Mouse (Mus musculus) testis, postnatal 10 days (tissue): ENCODE results near the gene 4930579F01Rik.

ENCODE experiments used
- DNase-seq: peaks from one replicate; pipeline ENCODE4 v3.0.0; 2021; ENCODE audit warnings: low spot score

4930579F01Rik gene

DNA sequence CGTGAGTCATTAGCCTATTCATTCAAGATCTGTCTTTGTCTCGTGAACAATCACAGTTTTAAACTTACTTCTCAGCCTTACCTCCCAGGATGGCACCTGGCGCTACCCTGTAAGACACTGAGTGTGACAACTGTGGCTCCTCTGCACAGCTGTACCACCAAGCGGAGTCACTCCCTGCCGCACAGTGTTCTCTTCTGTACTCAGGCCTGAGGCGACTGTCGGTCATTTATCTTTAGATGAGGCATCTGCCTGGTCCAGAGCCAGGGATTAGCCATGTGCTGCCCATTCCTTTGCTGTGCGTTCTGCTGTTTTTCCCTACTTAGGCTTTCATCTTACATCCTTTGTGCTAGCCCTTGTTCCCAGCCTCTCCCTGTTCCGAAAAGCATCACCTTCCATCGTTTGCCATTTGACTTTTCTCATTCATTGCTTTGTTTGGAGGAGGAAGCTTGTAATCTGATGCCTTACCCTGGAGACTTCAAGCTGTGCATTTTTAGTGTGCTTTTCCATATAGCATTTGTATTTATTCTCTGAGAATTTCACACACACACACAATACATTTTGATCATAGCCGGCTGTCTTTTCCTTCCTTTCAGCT, 21.9 kb upstream of the 4930579F01Rik start:
- no peak for DNase-seq

DNA sequence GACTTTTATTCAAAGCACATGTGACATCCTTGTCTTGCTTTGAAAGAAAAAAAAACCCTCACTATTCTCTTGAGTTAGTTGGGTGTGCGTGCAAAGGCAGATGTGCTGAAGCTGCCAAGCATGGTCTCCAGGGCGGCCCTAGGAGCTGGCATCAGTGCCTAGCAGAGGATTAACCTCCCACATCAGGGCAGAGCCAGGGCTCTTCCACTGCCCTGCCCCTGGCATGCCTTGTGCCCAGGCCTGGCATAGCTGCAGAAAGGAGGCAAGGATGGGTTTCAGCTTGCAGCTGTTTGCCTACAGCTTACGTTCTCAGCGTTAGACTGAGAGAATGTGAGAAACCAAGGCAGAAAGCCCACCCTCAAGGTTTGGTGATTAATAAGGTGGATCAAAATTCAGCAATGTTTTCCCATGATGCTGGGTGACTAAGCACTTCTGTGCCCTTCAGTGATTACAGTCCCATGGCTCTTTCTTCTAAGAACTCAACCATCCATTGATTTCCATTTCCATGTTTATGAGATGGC, 18.9 kb upstream of the 4930579F01Rik start:
- DNase-seq: no peak

DNA sequence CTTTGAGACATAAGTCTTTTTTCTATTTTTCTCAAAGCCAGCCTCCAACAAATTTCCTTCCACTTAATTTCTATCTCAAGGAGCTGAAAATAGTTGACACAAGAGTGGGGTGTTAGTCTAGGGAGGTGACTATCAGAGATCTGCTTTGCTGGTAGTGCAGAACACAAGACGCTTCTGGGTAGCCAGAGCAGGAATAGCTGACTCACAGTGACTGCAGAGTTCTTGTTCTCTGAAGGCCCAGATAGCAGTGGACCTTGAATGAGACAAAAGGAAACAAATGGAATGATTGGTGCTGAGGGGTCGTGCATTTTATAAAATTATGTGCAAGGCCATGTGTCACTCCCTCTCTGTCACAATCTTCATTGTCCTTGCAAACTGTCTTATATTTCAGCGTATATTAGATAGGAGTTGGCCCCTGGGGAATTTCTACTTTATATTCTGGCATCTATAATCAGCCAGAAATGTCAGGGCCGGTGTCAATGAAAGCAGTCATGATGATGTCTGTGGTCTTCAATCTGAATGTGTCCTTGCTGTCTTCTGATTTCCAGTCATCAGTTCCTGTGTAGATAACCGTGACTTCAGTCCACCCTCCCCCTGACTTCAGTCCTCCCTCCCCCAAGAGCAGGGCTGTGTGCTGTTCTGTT, 16.9 kb upstream of the 4930579F01Rik start:
- DNase-seq: no peak

DNA sequence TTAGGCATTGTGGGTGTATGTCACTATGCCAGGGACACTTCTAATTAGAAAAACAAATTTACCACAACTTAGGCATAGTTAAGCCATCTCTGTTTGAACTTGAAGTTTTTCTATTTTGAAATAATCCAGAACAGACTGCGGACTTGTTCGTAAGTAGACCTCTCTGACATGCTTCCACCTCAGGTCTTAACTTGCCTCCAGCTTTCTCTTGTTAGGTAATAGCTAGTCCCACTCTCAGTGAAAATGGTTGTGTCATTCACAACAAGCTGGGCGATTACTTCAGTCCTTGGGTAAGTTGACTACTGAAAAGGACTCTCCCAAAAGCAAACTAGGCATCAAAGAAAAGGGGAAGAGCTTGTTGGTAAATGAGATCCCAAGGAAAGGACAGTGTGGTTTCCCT, 15.2 kb upstream of the 4930579F01Rik start:
- no peak for DNase-seq

DNA sequence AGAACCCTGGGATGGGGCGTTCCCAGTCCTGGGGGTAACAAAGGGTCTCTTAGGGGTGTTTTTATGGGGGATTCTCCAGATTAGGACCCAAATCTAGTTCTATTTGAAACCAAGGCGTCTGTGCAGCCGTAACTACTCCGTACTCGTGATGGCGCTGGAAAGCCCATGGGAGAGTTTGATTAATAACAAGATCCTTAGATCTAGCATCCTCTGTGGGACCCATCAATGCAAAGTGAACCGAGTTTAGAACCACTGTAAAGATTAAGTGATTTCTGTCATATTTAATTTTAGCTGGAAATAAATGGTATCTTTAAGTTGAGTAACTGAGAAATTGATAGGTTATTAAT, 5.1 kb upstream of the 4930579F01Rik start:
- DNase-seq: no peak

DNA sequence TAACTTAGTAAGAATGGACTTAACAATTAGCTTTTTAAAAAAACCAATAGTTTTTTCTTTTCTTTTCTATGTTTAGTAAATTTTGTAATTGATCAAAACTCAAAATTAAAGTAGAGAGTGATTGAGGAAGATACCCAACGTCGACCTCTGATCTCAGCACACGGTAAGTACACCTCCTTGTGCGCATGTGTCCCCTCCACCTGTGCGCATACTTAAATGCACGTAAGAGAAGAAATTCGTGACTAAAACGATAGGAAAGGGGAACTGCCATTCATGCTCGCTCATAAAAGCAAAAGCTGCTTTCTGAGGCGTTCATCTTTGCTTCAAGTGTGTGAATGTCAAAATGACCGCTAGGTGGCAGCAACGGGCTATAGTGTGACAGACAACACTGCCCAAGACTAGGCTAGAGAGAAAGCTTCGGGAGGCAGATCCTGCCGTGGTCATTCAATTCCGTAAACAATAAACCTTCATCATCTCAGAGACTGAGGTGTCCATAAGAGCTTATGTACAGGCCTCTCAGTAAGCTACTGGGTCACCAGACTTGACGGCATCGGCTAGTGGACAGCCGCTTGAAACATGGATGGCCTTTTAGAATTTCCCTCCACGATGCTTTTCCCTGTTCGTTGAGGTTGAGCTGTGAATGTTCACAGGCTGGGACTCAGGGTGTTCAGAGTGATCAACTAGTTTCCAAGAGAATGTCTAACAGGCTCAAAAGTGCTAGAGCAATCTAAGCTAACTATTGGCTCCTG, 4.5 kb upstream of the 4930579F01Rik start:
- peak; percentile 95 for DNase-seq

DNA sequence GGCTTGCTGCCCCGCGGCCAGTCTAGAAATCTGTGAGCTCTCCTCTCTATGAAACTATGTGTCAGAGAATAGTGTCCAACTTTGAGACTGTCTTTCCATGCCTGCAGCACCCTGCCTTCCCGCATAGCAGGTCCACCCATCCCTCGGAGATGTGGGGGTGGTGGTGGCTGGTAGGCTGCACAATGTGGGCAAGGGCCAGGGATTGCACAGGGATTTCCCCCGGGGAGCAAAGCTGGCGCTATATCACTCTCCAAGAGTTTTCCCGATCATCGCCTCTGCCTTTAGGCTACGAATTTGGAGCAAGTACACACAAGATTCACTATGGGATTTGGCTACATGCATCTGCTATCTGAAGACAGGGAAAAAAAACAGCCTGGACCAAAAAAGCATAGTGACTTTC, 3.9 kb upstream of the 4930579F01Rik start:
- DNase-seq: no peak

DNA sequence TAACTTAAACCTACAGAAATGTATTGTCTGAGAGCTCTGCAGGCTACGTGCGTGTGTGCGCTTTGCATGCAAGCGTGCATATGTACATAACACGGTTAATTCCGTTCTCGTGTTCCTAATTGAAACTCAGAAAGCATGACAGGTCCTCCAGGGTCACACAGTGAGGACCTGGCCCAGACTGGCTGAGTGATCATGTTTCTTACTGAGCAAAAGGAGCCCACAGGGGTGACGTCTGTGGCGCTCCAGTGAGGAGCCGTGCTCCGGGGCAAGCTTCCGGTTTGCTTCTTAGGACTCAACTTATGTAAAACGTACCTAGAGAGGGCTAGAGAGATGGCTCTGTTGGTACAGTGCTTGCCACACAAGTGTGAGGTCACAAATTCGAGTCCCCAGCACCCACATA, 3.5 kb upstream of the 4930579F01Rik start:
- DNase-seq: no peak

DNA sequence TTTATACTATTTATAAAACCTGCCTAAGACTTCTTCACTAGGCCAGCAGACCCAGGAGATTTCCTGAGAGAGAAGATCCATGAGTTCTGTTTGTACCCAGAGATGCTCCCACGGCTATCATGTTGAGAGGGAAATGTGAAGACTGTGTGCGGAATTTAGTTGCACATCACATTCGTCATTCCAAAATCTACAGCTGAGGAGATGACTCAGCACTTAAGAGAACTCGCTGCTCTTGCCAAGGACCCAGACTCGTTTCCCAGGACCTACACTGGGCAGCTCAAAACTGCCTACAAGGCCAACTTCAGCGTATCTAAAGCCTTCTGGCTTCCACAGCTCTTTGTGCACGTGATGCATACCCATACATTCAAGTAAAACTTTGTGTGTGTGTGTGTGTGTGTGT, 1.4 kb downstream of the 4930579F01Rik start:
- no peak for DNase-seq

DNA sequence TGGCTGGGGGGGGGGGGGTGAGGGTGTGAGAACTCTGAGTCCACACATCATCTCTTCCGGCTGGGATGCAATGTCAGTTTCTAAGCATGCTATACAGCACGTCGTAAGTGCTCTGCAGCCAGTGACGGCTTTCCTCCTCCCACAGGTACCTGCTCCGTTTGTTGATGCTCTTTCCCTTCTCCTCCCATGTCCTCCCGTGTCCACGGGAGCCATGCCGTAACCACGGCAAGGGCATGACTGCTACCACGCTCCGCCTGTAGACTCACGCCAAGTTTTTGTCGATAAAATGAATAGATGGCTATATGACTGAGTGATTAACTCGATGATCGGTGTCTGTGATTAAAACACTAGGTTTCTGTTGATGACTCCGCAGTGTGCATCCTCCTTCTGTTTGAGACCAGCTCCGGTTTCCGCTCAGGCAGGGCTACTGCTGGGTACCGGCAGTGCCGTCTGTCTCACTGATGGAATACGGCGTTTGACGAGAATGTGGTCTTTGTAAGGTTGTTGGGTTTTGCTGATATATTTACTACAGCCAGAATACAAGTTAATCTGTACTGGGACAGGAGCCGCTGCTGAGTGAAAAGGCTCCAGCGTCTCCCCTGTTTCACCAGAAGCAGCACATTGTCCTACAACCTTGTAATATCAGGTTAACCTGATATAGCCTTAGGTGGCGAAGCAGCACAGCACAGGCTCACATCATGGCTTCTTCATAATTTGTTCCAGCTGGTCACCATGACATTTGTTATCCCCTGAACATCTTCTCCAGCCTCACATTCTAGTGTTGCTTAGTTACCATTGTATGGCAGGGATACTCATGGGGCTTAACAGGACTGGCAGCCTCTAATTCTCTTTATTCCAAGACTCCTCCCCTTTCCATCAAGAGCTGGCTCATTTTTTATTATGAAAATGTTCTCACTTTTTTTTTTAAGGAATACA, 7.4 kb downstream of the 4930579F01Rik start:
- no peak for DNase-seq

DNA sequence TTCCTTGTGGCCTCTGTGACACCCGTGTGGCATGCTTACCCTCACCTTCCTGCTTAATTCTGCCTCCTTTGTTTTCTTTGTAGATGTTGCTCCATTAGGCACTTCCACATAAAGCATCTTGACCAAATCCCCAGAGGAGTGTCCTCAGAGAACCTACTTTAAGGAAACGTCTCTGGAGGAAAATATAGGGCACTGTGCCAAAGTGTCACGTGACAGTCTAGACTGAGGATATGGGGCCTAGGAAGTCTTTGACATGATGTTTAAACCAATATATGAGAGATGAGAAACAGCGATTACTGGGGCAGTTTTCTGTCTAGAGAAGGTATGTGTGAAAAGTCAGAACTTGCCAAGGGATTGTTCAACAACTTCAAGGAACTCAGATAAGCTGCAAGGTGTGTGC, 8.3 kb downstream of the 4930579F01Rik start:
- DNase-seq: no peak

DNA sequence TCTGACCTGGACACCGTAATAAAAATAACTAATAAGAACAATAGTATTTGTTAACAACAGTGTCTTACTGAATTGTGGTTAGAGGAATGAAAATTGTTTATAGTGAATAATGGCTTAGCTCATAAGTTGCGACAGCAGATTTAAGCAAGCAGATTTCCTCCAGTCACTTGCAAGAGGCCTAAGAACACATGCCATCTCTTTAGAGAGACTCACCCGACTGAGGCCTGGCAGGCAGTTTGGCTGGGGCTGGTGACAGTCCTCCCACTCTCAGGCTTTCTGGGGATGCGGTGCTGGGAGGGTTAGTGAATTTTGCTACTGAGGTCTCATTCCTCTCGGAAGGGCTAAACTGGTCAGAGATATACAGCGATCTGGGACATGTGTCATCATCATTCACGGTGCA, 10.3 kb downstream of the 4930579F01Rik start:
- no peak for DNase-seq

DNA sequence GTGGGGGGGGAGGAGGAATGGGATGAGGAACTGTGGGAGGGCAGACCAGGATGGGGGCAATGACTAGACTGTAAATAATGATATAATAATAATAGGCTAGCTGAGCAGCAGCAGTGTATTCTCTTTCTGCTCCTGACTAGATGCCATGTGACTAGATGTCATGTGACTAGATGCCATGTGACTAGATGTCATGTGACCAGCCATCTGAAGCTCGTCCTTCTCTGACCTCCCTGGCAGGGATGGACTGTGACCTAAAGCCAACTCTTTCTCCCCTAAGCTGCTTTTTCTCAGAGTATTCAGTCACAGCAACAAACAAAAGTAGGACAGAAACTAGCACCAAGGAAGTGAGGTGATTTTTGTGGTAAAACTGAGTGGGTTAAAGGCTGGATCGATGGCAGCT, 11.6 kb downstream of the 4930579F01Rik start:
- no peak for DNase-seq

DNA sequence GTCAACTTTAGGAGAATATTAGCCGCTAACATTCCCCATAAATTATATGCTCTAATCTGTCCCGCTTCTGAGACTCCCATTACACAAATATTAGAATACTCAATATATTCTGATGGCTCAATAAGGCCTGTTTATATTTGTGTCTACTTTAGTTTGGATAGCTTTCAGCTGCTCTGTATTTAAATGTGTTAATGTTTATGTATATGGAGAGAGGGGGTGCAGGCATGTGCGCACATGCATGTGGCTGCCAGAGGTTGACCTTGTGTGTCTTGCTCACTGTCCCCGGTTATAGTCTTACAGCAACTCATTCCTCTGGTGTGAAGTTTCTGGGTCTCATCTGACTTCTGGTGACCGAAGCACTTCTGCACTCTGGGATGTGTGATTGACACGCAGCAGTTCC, 18.1 kb downstream of the 4930579F01Rik start:
- DNase-seq: no peak

DNA sequence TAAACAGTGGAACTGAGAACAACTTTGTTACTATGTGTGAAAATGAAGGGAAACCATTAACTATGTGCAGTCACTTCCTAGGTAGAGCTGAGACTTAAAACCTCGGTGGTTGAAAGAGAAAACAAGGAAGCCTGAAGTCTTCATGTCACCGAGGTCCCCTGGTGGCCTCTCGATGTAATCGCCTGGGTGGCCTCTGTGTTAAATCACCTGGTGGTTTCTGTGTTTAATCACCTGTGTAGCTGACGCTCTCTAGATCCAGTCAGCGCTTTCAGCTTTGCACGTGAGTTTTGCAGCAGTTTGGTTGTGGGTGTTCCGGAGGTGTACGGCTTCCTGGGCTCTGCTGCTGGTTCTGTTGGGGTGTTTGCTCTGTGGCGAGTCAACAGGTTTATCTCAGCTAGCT, 20.3 kb downstream of the 4930579F01Rik start:
- no peak for DNase-seq

DNA sequence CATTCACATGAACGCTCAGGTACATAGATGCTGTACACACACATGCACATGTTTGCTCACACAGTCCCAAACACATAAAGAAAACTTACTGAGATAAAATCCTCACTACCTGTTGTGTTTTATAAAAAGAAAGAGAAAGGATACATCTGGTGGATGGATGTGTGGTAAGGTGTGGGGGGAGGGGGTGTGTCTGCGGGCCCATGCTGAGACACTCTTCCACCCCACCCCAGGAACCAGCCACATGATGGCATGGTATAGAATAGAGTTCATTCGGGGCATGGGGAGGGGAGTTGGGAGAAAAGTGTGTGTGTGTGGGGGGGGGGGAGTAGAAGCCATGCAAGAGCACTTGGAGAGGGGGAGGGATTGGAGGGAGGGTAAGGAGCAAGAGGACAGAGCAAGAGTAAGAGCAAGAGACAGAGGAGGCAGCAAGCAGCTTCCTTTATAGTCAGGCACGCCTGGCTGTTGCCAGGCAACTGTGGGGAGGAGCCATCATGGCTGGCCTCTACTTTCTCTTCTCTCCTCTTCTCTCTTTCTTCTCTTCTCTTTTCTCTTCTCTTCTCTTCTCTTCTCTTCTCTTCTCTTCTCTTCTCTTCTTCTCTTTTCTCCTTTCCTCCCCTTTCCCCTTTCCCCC, 31.0 kb downstream of the 4930579F01Rik start:
- no peak for DNase-seq

DNA sequence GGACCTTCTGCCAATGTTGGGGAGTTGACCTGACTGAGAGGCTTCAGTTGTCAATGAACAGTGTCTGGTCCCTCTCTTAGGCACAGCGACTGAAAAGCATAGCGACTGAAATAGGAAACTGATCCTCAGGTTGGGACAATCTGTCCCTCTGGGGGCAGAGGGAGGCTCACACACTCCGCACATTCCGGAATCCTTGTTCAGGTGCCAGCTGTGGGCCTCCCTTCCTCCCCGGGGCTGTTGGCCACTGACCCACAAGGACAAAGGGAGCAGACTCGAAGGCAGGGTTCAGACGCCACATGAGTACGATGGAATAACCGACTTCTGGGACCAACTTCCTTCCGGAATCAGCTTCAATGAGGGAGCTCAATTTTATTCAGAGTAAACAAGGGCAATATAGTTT, 32.0 kb downstream of the 4930579F01Rik start:
- no peak for DNase-seq

DNA sequence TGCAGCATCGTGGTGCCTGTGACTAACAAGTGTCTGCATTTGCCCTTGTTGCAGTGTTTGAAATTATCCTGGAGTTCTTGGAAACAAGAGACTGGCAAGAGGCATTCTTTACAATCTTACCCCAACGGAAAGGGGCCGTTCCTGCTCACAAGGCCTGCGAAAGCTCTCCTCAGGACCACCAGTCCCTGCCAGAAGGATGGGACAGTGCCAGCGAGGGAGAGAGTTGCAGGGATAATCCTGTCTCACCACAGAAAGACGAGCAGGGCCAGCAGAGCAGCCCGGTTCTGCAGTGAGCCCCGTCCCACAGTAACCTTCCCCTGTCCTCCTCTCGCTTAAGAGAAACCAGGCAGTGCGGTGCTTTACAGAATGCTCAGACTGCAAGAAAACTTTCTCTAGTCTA, 37.0 kb downstream of the 4930579F01Rik start:
- no peak for DNase-seq

DNA sequence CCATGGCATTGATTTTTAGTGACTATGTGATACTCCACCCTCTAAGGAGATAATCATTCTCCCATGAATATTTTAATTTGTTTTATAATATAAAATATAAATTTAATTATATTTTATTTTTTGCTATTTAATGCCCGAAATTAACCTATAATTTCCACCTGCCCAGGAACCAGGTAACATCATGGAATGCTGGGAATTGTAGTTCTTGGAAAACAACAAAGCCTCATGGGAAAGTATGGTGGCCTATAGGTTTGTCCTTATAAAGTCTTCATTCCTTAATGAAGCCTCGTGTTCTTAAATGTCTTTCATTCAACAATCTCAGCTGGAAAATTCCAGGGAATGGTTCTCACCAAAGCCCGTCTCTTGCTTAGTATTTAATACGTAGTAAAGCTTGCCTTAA, 38.6 kb downstream of the 4930579F01Rik start:
- no peak for DNase-seq

DNA sequence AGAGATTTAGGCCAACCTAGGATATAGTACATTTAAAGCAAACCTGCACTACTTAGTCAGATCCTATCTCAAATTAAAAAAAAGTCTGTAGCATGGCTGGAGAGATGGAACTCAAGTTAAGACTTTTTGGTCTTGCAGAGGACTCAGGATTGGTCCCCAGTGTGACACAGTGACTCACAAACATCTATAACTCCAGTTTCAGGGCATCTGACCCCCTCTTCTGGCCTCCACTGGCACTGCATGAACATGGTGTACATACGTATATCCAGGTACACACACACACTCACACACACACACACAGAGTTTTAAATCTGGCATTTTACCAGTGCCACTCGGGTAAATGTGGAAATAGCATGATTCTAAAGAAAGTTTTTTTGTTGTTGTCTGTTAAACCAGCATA, 44.8 kb downstream of the 4930579F01Rik start:
- DNase-seq: no peak

DNA sequence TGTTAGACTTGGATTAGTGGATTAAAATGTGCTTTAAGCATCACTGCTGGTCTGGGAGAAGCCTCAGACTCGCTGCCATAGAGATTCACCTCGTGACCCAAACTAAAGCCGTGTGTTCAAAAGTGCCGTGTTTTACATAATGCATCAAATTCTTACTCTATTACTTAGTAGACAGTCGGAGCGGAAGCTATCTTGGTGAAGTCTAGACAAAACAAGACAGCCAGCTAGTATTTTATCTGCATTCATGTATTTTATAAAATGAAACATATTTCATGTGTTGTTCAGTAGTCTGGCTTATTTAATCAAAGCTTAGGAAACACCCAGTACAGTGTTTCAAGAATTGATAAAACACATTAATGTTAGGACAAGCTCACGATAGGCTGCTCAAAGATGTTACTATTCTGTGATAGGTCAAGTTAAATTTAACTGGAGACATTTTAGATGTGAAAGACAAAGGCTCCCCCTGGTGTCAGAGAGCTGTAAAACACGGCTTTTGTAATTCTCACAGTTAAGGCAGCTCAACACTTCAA, 48.9 kb downstream of the 4930579F01Rik start, which contains the start of gene Mttp:
Gene Mttp, minus strand, starts transcription at position 327 of the 530 bp plus-strand sequence.
- peak; percentile 79 for DNase-seq
